In the genomic region with DNA sequence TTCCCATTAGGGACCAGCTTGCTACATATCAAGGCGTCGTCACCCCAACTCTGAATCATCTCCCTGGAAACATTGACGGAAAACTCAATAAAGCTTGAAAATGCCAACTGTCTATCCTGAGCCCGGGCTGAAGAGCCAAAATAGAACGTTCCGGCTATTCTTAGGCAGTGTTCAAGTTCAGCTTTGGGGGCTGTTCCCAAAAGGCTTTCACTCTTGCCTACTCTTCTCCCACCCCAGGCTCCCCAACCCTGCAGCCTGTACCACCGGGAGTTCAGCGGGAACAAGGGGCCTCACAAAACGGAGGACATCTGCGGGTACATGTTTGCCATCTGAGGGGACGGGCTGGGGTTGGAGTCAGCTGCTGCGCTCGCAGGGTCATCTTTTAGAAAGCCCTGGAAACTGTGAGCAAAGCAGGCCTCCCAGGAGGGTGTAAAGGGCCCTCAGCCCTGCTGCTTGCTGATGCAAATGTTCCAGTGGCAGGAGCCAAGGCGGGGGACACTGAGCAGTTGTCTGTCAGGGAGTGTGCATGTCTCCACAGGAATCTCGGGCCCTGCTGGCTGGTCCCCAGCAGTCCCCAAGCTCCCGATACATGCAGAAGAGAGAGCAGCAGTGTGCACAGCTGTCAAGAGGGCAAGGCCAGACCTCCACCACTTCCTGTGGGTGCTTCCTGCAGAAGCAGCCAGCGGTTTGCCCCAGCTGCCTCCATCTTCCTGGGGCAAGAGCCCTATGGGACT, we compare ENCODE assay signal across 9 mouse cellular contexts.
DNase-seq lines count a peak whose midpoint lies in the region; ATAC-seq lines count a peak whose summit lies in the region.
"Had no signal": no experiment of that assay in that cellular context is flagged by ENCODE, and none has a peak within 500 bp of the region (broad histone marks: within the 10 kb centered on the region; RNA-seq: fewer than 3 reads in every experiment).

No protein-coding gene starts in this region.

- H3K4me3 ChIP-seq in hindbrain, embryonic 10.5 days: no peak overlapping the region
- no peak overlapping the region for H3K4me3 ChIP-seq in hindbrain, embryonic 13.5 days
- H3K4me3 ChIP-seq in heart, embryonic 16.5 days (ENCODE audit: low read length): no peak overlapping the region
- H3K4me3 ChIP-seq: erythroblast, embryonic 14.5 days had no signal

- peak overlapping the region; percentile 50; the same call in 1 of the 2 replicates for H3K27ac ChIP-seq in hindbrain, embryonic 10.5 days
- no peak overlapping the region; the same call in 1 of the 2 replicates for H3K27ac ChIP-seq in hindbrain, embryonic 13.5 days
- H3K27ac ChIP-seq in heart, embryonic 16.5 days (ENCODE audit: low read length): peak overlapping the region; percentile 33

- H3K9me3 ChIP-seq in hindbrain, embryonic 10.5 days: peaks cover 4% of the 10 kb centered on the region; the same call in 1 of the 2 replicates
- H3K9me3 ChIP-seq in hindbrain, embryonic 13.5 days: no peaks in the 10 kb centered on the region
- no peaks in the 10 kb centered on the region for H3K9me3 ChIP-seq in heart, embryonic 16.5 days (replicated peaks; ENCODE audit: control insufficient read depth, low read length)

- no peak for ATAC-seq in hindbrain, embryonic 13.5 days (ENCODE audit: low FRiP score)
- peak; percentile 87 for ATAC-seq in CD4-positive, CD25-positive, alpha-beta regulatory T cell, adult 4 months
- peak; percentile 63; the same call in 1 of the 2 replicates for ATAC-seq in heart, embryonic 16.5 days (replicated peaks; ENCODE audit: extremely low read depth, insufficient read depth, low FRiP score)
- ATAC-seq in megakaryocyte, adult 5-6 weeks (ENCODE audit: poor library complexity, severe bottlenecking): peak; percentile 66
- ATAC-seq in erythroblast, adult 5-6 weeks (replicated peaks; ENCODE audit: low FRiP score, poor library complexity, severe bottlenecking): no peak

- no peak for DNase-seq in hindbrain, embryonic 10.5 days (ENCODE audit: low spot score)
- no peak for DNase-seq in urinary bladder, postnatal 4 days (ENCODE audit: low spot score in 2 of 2)
- no peak for DNase-seq in ovary, postnatal 10 days (ENCODE audit: low spot score)

- H3K36me3 ChIP-seq in hindbrain, embryonic 10.5 days: peaks cover 84% of the 10 kb centered on the region
- H3K36me3 ChIP-seq in hindbrain, embryonic 13.5 days: peaks cover 16% of the 10 kb centered on the region
- no peaks in the 10 kb centered on the region for H3K36me3 ChIP-seq in heart, embryonic 16.5 days (ENCODE audit: control insufficient read depth, insufficient read depth)

- H3K4me2 ChIP-seq in hindbrain, embryonic 13.5 days: no peak overlapping the region
- no peak overlapping the region for H3K4me2 ChIP-seq in heart, embryonic 16.5 days (ENCODE audit: low read depth, low read length)

- peaks cover 41% of the 10 kb centered on the region for H3K4me1 ChIP-seq in hindbrain, embryonic 10.5 days (replicated peaks)
- peaks cover 32% of the 10 kb centered on the region for H3K4me1 ChIP-seq in hindbrain, embryonic 13.5 days (replicated peaks)
- no peaks in the 10 kb centered on the region for H3K4me1 ChIP-seq in heart, embryonic 16.5 days (ENCODE audit: control insufficient read depth, insufficient read depth, low read length)

- WGBS in hindbrain, embryonic 10.5 days: 90% methylated on average over 17 of the region's 17 CpGs
- 89% methylated on average over 17 of the region's 17 CpGs for WGBS in hindbrain, embryonic 13.5 days
- 76% methylated on average over 17 of the region's 17 CpGs for WGBS in heart, embryonic 16.5 days

- H3K9ac ChIP-seq in hindbrain, embryonic 13.5 days: no peak overlapping the region
- no peak overlapping the region for H3K9ac ChIP-seq in heart, embryonic 16.5 days (ENCODE audit: low read length)

- no peaks in the 10 kb centered on the region for H3K27me3 ChIP-seq in hindbrain, embryonic 10.5 days (ENCODE audit: insufficient read depth, poor library complexity, severe bottlenecking)
- no peaks in the 10 kb centered on the region for H3K27me3 ChIP-seq in hindbrain, embryonic 13.5 days
- H3K27me3 ChIP-seq in heart, embryonic 16.5 days (ENCODE audit: control insufficient read depth, insufficient read depth, low read length): no peaks in the 10 kb centered on the region

Comparison
In these comparisons a context has a peak if more than half of its experiments do, and no peak if none do; other contexts are left out.
1. ATAC-seq: peak in CD4-positive, CD25-positive, alpha-beta regulatory T cell, adult 4 months (single experiment), heart, embryonic 16.5 days (single experiment) and megakaryocyte, adult 5-6 weeks (single experiment); none in hindbrain, embryonic 13.5 days (single experiment) and erythroblast, adult 5-6 weeks (single experiment).